Mouse (Mus musculus) heart, postnatal 0 days (tissue): ENCODE data around the gene Dmc1. TPM values are rescaled to one million over a fixed set of nuclear protein-coding genes. Genes with fewer than 3 reads are reported as not detected.

Experiments
- ATAC-seq: fragments of 200-750 bp; cut with Nextera tagmentation; 2 replicates; pipeline ENCODE4 v1.8.0; 2017; ENCODE audit warnings: low read depth, moderate number of reproducible peaks, moderate library complexity; ENCODE audit not compliant: insufficient read depth
- DNase-seq: peaks from one replicate; pipeline ENCODE4 v3.0.0-alpha.2; 2016; ENCODE audit warnings: low spot score
- H3K27ac ChIP-seq: fragments of 300-500 bp; sonication (generic); 2 replicates; pipeline ENCODE4 v1.5.1; 2014; ENCODE audit warnings: low read depth, mild to moderate bottlenecking
- H3K27me3 ChIP-seq: fragments of 300-500 bp; sonication (generic); 2 replicates; pipeline ENCODE4 v1.6.1; 2014; ENCODE audit warnings: low read length, mixed read lengths; ENCODE audit not compliant: control insufficient read depth, insufficient read depth
- H3K36me3 ChIP-seq: fragments of 300-500 bp; sonication (generic); replicated peaks from 2 replicates; pipeline ENCODE4 v1.6.1; 2014; ENCODE audit warnings: low read length, mixed read lengths; ENCODE audit not compliant: control insufficient read depth, insufficient read depth
- H3K4me1 ChIP-seq: fragments of 300-500 bp; sonication (generic); 2 replicates; pipeline ENCODE4 v1.6.1; 2014; ENCODE audit warnings: antibody characterized with exemption; ENCODE audit not compliant: control insufficient read depth, insufficient read depth
- H3K4me2 ChIP-seq: fragments of 300-500 bp; sonication (generic); 2 replicates; pipeline ENCODE4 v1.6.1; 2014; ENCODE audit warnings: low read depth, mild to moderate bottlenecking, low read length, moderate library complexity
- H3K4me3 ChIP-seq: fragments of 300-500 bp; sonication (generic); 2 replicates; pipeline ENCODE4 v1.5.1; 2014; ENCODE audit warnings: low read depth, low read length
- H3K9ac ChIP-seq: fragments of 300-500 bp; sonication (generic); replicated peaks from 2 replicates; pipeline ENCODE4 v1.6.1; 2014; ENCODE audit warnings: low read depth, low read length, mixed read lengths
- H3K9me3 ChIP-seq: fragments of 300-500 bp; sonication (generic); replicated peaks from 2 replicates; pipeline ENCODE4 v1.6.1; 2016; ENCODE audit warnings: low read length; ENCODE audit not compliant: control insufficient read depth
- CTCF ChIP-seq: IDR thresholded peaks from 2 replicates; pipeline ENCODE4 v1.5.1; 2016; ENCODE audit warnings: antibody characterized with exemption, control low read depth, low read depth
- EP300 ChIP-seq: IDR thresholded peaks from 2 replicates; pipeline ENCODE4 v1.6.1; 2016; ENCODE audit warnings: antibody characterized with exemption, low read depth
- WGBS: fragments of 180-500 bp; shearing (Covaris S2); extraction: QIAGEN DNeasy Blood & Tissue Kit; methylation state at CpG from one replicate; pipeline ENCODE4 v1.1.7; 2014; 5-methylcytosine and 5-hydroxymethylcytosine counted together
- polyA plus RNA-seq: library from polyadenylated mRNA; unstranded; fragments of >200 nt; fragmentation: Nextera tagmentation; extraction: Ambion mirVana; gene quantifications from 2 replicates; pipeline ENCODE4 v1.2.1, GENCODE M21; 2015
- total RNA-seq: library from RNA; depleted of rRNA; stranded (reverse); fragments of >200 nt; gene quantifications from 2 replicates; pipeline ENCODE4 v1.2.3, GENCODE M21; 2014; ENCODE audit warnings: low replicate concordance

The Dmc1 gene
- total and polyA plus RNA-seq, 2 experiments from 2014 or later, result 0.74 to 2.6 TPM

DNA sequence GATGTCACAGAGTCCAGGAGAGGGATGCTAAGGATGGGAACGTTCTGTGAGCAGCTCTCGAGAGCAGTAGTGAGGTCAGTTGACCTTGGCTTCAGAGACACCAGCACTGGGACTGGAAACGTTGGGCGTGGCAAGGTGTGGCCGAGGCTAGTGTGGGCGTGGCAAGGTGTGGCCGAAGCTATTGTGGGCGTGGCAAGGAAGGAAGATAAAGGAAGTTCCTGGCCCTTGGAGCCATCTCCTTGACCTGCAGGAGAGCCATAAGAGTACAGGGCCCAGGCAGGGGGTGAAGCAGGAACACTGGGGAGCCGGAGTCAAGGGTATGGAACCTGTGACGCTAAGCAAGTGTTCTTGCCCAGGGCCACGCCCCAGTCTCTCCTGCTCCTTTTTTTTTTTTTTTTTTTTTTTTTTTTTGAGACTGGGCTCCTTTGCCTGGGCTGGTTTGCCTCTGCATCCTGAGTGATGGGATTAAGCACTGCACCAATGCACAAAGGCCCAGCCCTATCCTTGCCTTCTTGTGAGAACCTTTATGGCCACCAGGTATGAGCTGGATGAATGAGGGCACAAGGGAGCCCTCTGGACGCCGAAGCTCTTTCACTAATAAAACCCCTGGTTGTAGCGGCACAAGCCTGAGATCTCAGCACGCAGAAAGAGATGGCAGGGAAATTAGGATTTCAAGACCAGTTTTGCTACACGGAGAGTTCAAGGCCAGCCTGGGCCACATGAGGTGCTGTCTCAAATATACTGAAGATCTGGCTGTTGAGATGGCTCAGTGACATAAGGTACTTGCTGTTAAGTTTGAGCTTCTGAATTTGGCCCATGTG is 85.3 kb downstream of the Dmc1 start:
- H3K4me3 ChIP-seq, result no peak overlapping the region
- DNase-seq (no peak), ATAC-seq (no peak)
- no peaks in the 10 kb centered on the region for H3K27me3 ChIP-seq
- peaks cover 10% of the 10 kb centered on the region; the same call in 1 of the 2 replicates for H3K36me3 ChIP-seq
- H3K4me1 ChIP-seq, result peaks cover 14% of the 10 kb centered on the region
- WGBS, result 58% methylated on average over 16 of the region's 16 CpGs
- TF ChIP-seq EP300, result no peak
- no peak for TF ChIP-seq CTCF
- no peak overlapping the region for H3K9ac ChIP-seq
- no peaks in the 10 kb centered on the region for H3K9me3 ChIP-seq
- no peak overlapping the region for H3K4me2 ChIP-seq
- H3K27ac ChIP-seq, result no peak overlapping the region

DNA sequence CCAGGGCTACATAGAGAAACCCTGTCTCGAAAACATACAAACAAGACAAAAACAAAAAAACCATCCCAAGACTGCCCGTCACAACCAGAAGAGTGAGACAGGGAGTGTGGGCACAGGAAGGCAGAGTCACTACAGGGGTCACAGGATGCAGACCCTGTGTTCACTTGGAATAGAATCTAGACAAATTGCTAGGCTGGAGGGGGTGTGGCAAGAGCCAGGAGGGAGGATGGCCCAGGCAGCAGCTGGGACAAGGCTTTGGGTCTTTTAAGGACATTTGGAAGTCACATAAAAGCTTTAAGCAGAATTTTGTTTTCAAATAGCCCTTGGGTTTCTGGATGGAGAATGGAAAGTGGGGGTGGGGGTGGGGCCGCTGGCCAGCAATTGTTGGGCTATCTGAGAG is 86.3 kb downstream of the Dmc1 start:
- TF ChIP-seq EP300 (no peak), CTCF (no peak)
- H3K4me1 ChIP-seq, result peaks cover 14% of the 10 kb centered on the region
- ATAC-seq (no peak), DNase-seq (no peak)
- no peak overlapping the region for H3K27ac ChIP-seq
- no peak overlapping the region for H3K9ac ChIP-seq
- no peak overlapping the region for H3K4me3 ChIP-seq
- H3K36me3 ChIP-seq, result peaks cover 10% of the 10 kb centered on the region; the same call in 1 of the 2 replicates
- H3K27me3 ChIP-seq, result peaks cover 7% of the 10 kb centered on the region; the same call in 1 of the 2 replicates
- no peaks in the 10 kb centered on the region for H3K9me3 ChIP-seq
- WGBS, result 85% methylated on average over 3 of the region's 3 CpGs
- no peak overlapping the region for H3K4me2 ChIP-seq

DNA sequence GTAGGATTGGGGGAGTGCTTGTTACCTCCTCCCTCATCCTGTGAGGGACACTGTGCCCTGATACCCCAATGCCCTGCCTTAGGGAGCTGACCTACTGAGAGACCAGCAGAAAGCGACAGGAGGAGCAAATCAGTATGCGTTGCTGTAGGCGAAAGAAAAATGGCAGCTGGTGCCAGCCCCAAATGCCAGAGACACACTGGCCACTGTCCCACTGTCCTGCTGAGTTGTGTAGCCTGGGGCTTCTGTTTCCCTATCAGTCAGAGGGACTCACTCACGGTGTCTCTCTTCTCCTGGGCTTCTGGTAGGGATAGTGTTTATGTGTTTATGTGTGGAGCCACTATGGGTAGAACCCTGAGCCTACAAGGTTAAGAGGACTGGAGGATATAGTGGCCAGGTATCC is 87.2 kb downstream of the Dmc1 start:
- no peak overlapping the region for H3K9ac ChIP-seq
- H3K4me1 ChIP-seq, result peaks cover 14% of the 10 kb centered on the region
- DNase-seq (no peak), ATAC-seq (no peak)
- H3K4me3 ChIP-seq, result 0 out of 2 replicates have a peak overlapping the region, but pooled peaks have one; percentile 58
- peaks cover 2% of the 10 kb centered on the region; the same call in 1 of the 2 replicates for H3K36me3 ChIP-seq
- H3K9me3 ChIP-seq, result no peaks in the 10 kb centered on the region
- TF ChIP-seq CTCF (no peak), EP300 (no peak)
- peaks cover 11% of the 10 kb centered on the region; the same call in 1 of the 2 replicates for H3K27me3 ChIP-seq
- WGBS, result 79% methylated on average over 4 of the region's 4 CpGs
- H3K27ac ChIP-seq, result no peak overlapping the region
- H3K4me2 ChIP-seq, result peak overlapping the region; percentile 89

DNA sequence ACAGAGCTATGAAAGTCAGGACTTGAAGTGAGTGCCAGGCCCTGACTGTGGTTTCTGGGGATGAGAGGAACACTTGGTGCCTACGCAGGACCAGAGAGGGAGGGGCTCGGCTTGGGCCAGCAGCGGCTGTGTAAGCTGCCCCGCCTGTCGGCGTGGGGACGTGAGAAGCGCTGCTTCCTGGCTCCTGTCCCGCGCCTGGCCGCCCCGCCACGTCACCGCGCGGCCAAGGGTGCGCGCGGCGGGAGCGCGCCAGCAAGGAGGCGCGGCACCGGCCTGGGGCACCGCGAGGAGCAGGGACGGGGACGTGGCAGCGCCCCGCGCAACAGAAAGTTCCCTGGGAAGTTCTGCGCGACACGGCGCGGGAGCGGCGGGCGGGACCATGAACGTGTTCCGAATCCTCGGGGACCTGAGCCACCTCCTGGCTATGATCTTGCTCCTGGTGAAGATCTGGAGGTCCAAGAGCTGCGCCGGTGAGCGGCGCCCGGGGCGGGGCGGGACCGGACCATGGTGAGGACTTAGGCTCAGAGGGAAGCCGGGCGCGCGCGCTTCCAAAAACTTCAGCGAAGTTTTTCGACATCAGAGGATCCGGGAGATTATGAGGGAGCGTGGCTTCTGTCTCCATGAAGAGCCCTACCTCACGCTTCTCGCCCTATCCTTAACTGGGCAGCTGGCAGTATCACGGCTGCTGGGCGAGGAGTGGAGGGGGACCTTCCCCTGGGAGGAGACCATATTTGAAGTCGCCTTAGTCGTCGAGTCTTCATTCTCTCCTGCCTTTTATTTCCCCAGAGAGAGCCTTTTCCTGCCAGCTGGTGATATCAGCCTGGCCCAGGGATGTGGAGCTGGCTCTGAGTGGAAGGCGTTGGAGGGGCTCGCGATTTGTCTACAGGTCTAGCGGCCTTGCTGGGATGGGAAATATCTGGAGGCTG is 88.5 kb downstream of the Dmc1 start, which contains the start of gene Kdelr3:
Gene Kdelr3 (plus strand): TSS at position 241 of the 926 bp plus-strand sequence.
- Histone ChIP-seq H3K36me3 (no peaks in the 10 kb centered on the region; the same call in 1 of the 2 replicates), H3K27ac (peak within 1 kb of the TSS; percentile 76), H3K9me3 (no peaks in the 10 kb centered on the region), H3K9ac (peak within 1 kb of the TSS; percentile 74), H3K4me2 (peak within 1 kb of the TSS; percentile 89), H3K27me3 (peaks cover 17% of the 10 kb centered on the region; the same call in 1 of the 2 replicates), H3K4me1 (peaks cover 19% of the 10 kb centered on the region), H3K4me3 (peak within 1 kb of the TSS; percentile 58)
- under 1% methylated on average over 71 of the region's 71 CpGs for WGBS
- DNase-seq (peak; percentile 81), ATAC-seq (peak; percentile 83)
- TF ChIP-seq CTCF (no peak), EP300 (no peak)

DNA sequence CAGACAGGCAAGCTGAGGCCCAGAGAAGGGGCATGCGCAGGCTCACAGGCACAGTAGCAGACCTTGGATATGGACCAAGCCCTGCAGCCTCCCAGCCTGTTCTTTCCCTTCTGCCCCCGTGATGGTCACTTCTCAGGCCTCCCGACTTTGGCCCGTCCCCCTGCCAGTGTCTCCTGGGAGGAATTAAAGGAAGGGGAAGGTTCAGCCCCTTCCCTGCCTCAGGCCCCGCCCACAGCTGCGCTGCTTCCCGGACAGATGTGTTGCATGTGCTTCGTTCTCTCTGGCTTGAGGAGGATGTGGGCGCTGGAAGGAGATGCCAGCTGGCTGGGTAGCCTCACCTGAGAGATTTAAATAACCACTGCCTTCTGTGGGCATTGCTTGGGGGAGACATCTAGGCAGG is 91.0 kb downstream of the Dmc1 start:
- peaks cover 19% of the 10 kb centered on the region for H3K4me1 ChIP-seq
- 15% methylated on average over 9 of the region's 9 CpGs for WGBS
- H3K36me3 ChIP-seq, result no peaks in the 10 kb centered on the region
- DNase-seq (no peak), ATAC-seq (no peak)
- no peak overlapping the region for H3K4me3 ChIP-seq
- no peak overlapping the region for H3K27ac ChIP-seq
- peaks cover 35% of the 10 kb centered on the region for H3K27me3 ChIP-seq
- no peaks in the 10 kb centered on the region for H3K9me3 ChIP-seq
- TF ChIP-seq CTCF (no peak), EP300 (no peak)
- H3K9ac ChIP-seq, result no peak overlapping the region
- no peak overlapping the region for H3K4me2 ChIP-seq
